In the genomic region with DNA sequence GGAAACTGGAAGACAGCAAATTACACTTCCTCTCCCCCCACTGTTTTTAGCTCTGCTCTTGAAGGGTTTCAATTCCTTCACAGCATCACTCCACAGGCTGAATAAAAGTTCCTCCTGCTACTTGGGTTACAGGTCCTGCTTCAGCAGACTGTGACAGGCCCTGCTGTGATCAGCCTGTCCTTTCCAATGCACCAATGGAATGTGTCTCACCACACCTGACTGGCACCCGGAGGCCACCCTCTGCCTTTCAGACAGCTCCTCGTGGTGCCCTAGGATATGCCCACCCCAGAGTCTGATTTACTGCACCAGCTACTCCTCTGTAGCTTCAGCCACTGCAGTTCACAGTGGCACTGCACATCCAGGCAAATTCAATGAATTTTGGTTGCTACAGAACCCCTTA, we compare ENCODE assay signal across 10 mouse cellular contexts.
DNase-seq lines count a peak whose midpoint lies in the region; ATAC-seq and TF ChIP-seq lines count a peak whose summit lies in the region.
"Had no signal": no experiment of that assay in that cellular context is flagged by ENCODE, and none has a peak within 500 bp of the region (broad histone marks: within the 10 kb centered on the region; RNA-seq: fewer than 3 reads in every experiment).

No protein-coding gene starts in this region.

- H3K4me2 ChIP-seq in CH12.LX (ENCODE audit: insufficient read depth, low read depth, poor library complexity, severe bottlenecking), result no peak overlapping the region
- H3K4me2 ChIP-seq in embryonic facial prominence, embryonic 12.5 days (replicated peaks), result no peak overlapping the region
- H3K4me2 ChIP-seq: heart, embryonic 11.5 days had no signal

- no peak overlapping the region for H3K4me3 ChIP-seq in CH12.LX (replicated peaks in 1 of 3; ENCODE audit: low read depth in 2 of 3, low read length in 2 of 3, poor library complexity in 1 of 3)
- H3K4me3 ChIP-seq in embryonic facial prominence, embryonic 12.5 days, result no peak overlapping the region

- H3K79me2 ChIP-seq in CH12.LX (replicated peaks; ENCODE audit: control insufficient read depth, extremely low read depth, insufficient read depth, poor library complexity, severe bottlenecking), result no peaks in the 10 kb centered on the region

- H3K27ac ChIP-seq in CH12.LX (ENCODE audit: insufficient read depth, low read depth), result no peak overlapping the region
- peak overlapping the region; percentile 46 for H3K27ac ChIP-seq in embryonic facial prominence, embryonic 12.5 days
- H3K27ac ChIP-seq: macrophage had no signal

- TF ChIP-seq CTCF in CH12.LX (conservative IDR thresholded peaks at IDR 0.05 in 1 of 2, IDR thresholded peaks at IDR 0.05 in 1 of 2; ENCODE audit: low read depth in 2 of 2, low read length in 2 of 2), result no peak

- H3K9me3 ChIP-seq in CH12.LX (replicated peaks; ENCODE audit: low read length), result no peaks in the 10 kb centered on the region
- H3K9me3 ChIP-seq in embryonic facial prominence, embryonic 12.5 days, result no peaks in the 10 kb centered on the region

- peak; percentile 2 for DNase-seq in CH12.LX (ENCODE audit: extremely low read depth)
- DNase-seq in kidney, adult 18-20 months, result peak; percentile 19
- no peak for DNase-seq in T-cell, adult 2 months (ENCODE audit: low spot score)
- DNase-seq in right cerebral cortex, adult 2 months (ENCODE audit: low spot score in 2 of 2), result no peak
- DNase-seq in adrenal gland, postnatal 25 days, result no peak
- no peak for DNase-seq in heart, adult 11 months

- dilution Hi-C loops in CH12.LX (cut with MboI; ENCODE audit: extremely low pct_ligation_motif_present, extremely low pct_unique_long_range_greater_than_20kb, low sequenced_read_pairs), result no loop called here

- TF ChIP-seq RAD21 in CH12.LX (IDR thresholded peaks at IDR 0.05; ENCODE audit: low read depth, low read length), result no peak

- H3K9ac ChIP-seq in CH12.LX (ENCODE audit: insufficient read depth, low read depth), result no peak overlapping the region
- H3K9ac ChIP-seq in embryonic facial prominence, embryonic 12.5 days, result no peak overlapping the region; the same call in 1 of the 2 replicates

- peaks cover 0 to 11% of the 10 kb centered on the region in 2 experiments; a peak in 2 of 4 replicates for H3K4me1 ChIP-seq in CH12.LX (ENCODE audit: control insufficient read depth in 1 of 2, insufficient read depth in 2 of 2)
- peaks cover 25% of the 10 kb centered on the region for H3K4me1 ChIP-seq in embryonic facial prominence, embryonic 12.5 days

- TF ChIP-seq EP300 in CH12.LX (IDR thresholded peaks at IDR 0.05; ENCODE audit: low read length), result no peak

- 36% methylated on average over 2 of the region's 2 CpGs for WGBS in embryonic facial prominence, embryonic 12.5 days

- in situ Hi-C loops in CH12.LX (cut with MboI; ENCODE audit: low pct_ligation_motif_present, low pct_unique_long_range_greater_than_20kb, low sequenced_read_pairs), result no loop called here

- 0 out of 2 replicates have a peak, but pooled peaks have one; percentile 30 for ATAC-seq in embryonic facial prominence, embryonic 12.5 days (ENCODE audit: insufficient number of reproducible peaks, insufficient read depth, low FRiP score, low TSS enrichment)
- peak; percentile 56 for ATAC-seq in megakaryocyte, adult 5-6 weeks (ENCODE audit: poor library complexity, severe bottlenecking)

- H3K27me3 ChIP-seq in CH12.LX (replicated peaks), result no peaks in the 10 kb centered on the region
- H3K27me3 ChIP-seq in embryonic facial prominence, embryonic 12.5 days, result no peaks in the 10 kb centered on the region

- H3K36me3 ChIP-seq in CH12.LX (replicated peaks in 1 of 2; ENCODE audit: control insufficient read depth in 1 of 2, insufficient read depth in 1 of 2, low read length in 1 of 2), result no peaks in the 10 kb centered on the region
- H3K36me3 ChIP-seq in embryonic facial prominence, embryonic 12.5 days, result 0 out of 2 replicates have a peak, but pooled peaks cover 8% of the 10 kb centered on the region

- TF ChIP-seq POLR2A in CH12.LX (IDR thresholded peaks at IDR 0.05; ENCODE audit: low read depth, low read length), result no peak

TF ChIP-seq in CH12.LX, 34 proteins besides CTCF, POLR2A, EP300 and RAD21:
- TF ChIP-seq BHLHE40 (IDR thresholded peaks at IDR 0.05; ENCODE audit: low read depth, low read length) (no peak), MAFK (IDR thresholded peaks at IDR 0.05; ENCODE audit: insufficient replicate concordance, low read length) (no peak), ZC3H11A (IDR thresholded peaks at IDR 0.05; ENCODE audit: low read depth, low read length) (no peak), MAX (IDR thresholded peaks at IDR 0.05; ENCODE audit: low read length) (no peak), CHD2 (IDR thresholded peaks at IDR 0.05; ENCODE audit: low read length) (no peak), KAT2A (IDR thresholded peaks at IDR 0.05; ENCODE audit: insufficient replicate concordance, low read length) (no peak), TBP (conservative IDR thresholded peaks at IDR 0.05; ENCODE audit: low read depth, low read length) (no peak), JUND (conservative IDR thresholded peaks at IDR 0.05; ENCODE audit: low read depth, low read length) (no peak), MYC (IDR thresholded peaks at IDR 0.05; ENCODE audit: low read depth, low read length) (no peak), USF1 (IDR thresholded peaks at IDR 0.05; ENCODE audit: low read depth, low read length) (no peak)
TF ChIP-seq in CH12.LX: peak in this region for 0.

Comparison
In these comparisons a context has a peak if more than half of its experiments do, and no peak if none do; other contexts are left out.
1. DNase-seq: peak in CH12.LX (single experiment) and kidney, adult 18-20 months (single experiment); none in T-cell, adult 2 months (single experiment), right cerebral cortex, adult 2 months (0 of 2), adrenal gland, postnatal 25 days (single experiment) and heart, adult 11 months (single experiment).